Mouse (Mus musculus): ENCODE results near the gene Atxn1. TPM values are rescaled to one million over a fixed set of nuclear protein-coding genes. Genes with fewer than 3 reads are reported as not detected.
A peak's percentile ranks its signal among the peaks of the same experiment; 100 is the strongest.

Atxn1 gene
- polyA plus RNA-seq, 1 experiment = 16.7 TPM

- TF ChIP-seq CTCF (IDR thresholded peaks at IDR 0.05; ENCODE audit: insufficient read depth, low read length) (no peak), POLR2A (IDR thresholded peaks at IDR 0.05; ENCODE audit: borderline replicate concordance, extremely low read depth, low read depth, low read length) (no peak)
- H3K4me1 ChIP-seq (ENCODE audit: control insufficient read depth, insufficient read depth, low read length) = peaks cover 3% of the 10 kb centered on the region
- DNase-seq = no peak
- H3K4me3 ChIP-seq (replicated peaks; ENCODE audit: extremely low read depth, low read depth, low read length) = no peak overlapping the region
- 60% methylated on average over 6 of the region's 6 CpGs for WGBS
Measured at GRCm38 (mm10) chr13:45796286-45796685, 168.5 kb downstream of the Atxn1 start.

GRCm38 (mm10) chr13:45793796-45794195 is 171.0 kb downstream of the Atxn1 start:
- H3K4me1 ChIP-seq (ENCODE audit: control insufficient read depth, insufficient read depth, low read length) = peaks cover 3% of the 10 kb centered on the region
- H3K4me3 ChIP-seq (replicated peaks; ENCODE audit: extremely low read depth, low read depth, low read length) = peak overlapping the region; percentile 26
- 44% methylated on average over 3 of the region's 3 CpGs for WGBS
- DNase-seq = no peak
- TF ChIP-seq CTCF (IDR thresholded peaks at IDR 0.05; ENCODE audit: insufficient read depth, low read length) (no peak), POLR2A (IDR thresholded peaks at IDR 0.05; ENCODE audit: borderline replicate concordance, extremely low read depth, low read depth, low read length) (no peak)

GRCm38 (mm10) chr13:45786409-45786808 is 178.4 kb downstream of the Atxn1 start:
- DNase-seq = no peak
- Histone ChIP-seq H3K4me3 (replicated peaks; ENCODE audit: extremely low read depth, low read depth, low read length) (no peak overlapping the region), H3K4me1 (ENCODE audit: control insufficient read depth, insufficient read depth, low read length) (no peaks in the 10 kb centered on the region)
- TF ChIP-seq CTCF (IDR thresholded peaks at IDR 0.05; ENCODE audit: insufficient read depth, low read length) = no peak
- TF ChIP-seq POLR2A (IDR thresholded peaks at IDR 0.05; ENCODE audit: borderline replicate concordance, extremely low read depth, low read depth, low read length) = no peak
- WGBS = 86% methylated on average over 7 of the region's 7 CpGs

- no peak overlapping the region for H3K4me3 ChIP-seq (replicated peaks; ENCODE audit: extremely low read depth, low read depth, low read length)
- TF ChIP-seq POLR2A (IDR thresholded peaks at IDR 0.05; ENCODE audit: borderline replicate concordance, extremely low read depth, low read depth, low read length) (no peak), CTCF (IDR thresholded peaks at IDR 0.05; ENCODE audit: insufficient read depth, low read length) (no peak)
- WGBS = 69% methylated on average over 10 of the region's 10 CpGs
- no peak for DNase-seq
- no peaks in the 10 kb centered on the region for H3K4me1 ChIP-seq (ENCODE audit: control insufficient read depth, insufficient read depth, low read length)
Measured at GRCm38 (mm10) chr13:45783681-45784080, 181.1 kb downstream of the Atxn1 start.

- no peak for DNase-seq
- Histone ChIP-seq H3K4me1 (ENCODE audit: control insufficient read depth, insufficient read depth, low read length) (no peaks in the 10 kb centered on the region), H3K4me3 (replicated peaks; ENCODE audit: extremely low read depth, low read depth, low read length) (no peak overlapping the region)
- TF ChIP-seq POLR2A (IDR thresholded peaks at IDR 0.05; ENCODE audit: borderline replicate concordance, extremely low read depth, low read depth, low read length) (no peak), CTCF (IDR thresholded peaks at IDR 0.05; ENCODE audit: insufficient read depth, low read length) (peak; percentile 41; the same call in 1 of the 2 replicates)
- 90% methylated on average over 5 of the region's 5 CpGs for WGBS
Measured at GRCm38 (mm10) chr13:45778750-45779149, 186.1 kb downstream of the Atxn1 start.

GRCm38 (mm10) chr13:45778171-45778570 is 186.6 kb downstream of the Atxn1 start:
- Histone ChIP-seq H3K4me1 (ENCODE audit: control insufficient read depth, insufficient read depth, low read length) (no peaks in the 10 kb centered on the region), H3K4me3 (replicated peaks; ENCODE audit: extremely low read depth, low read depth, low read length) (no peak overlapping the region)
- TF ChIP-seq CTCF (IDR thresholded peaks at IDR 0.05; ENCODE audit: insufficient read depth, low read length) = no peak
- DNase-seq = no peak
- WGBS = 46% methylated on average over 9 of the region's 9 CpGs

GRCm38 (mm10) chr13:45775516-45775915 is 189.3 kb downstream of the Atxn1 start:
- WGBS = 92% methylated on average over 1 of the region's 1 CpGs
- TF ChIP-seq CTCF (IDR thresholded peaks at IDR 0.05; ENCODE audit: insufficient read depth, low read length) (no peak), POLR2A (IDR thresholded peaks at IDR 0.05; ENCODE audit: borderline replicate concordance, extremely low read depth, low read depth, low read length) (no peak)

GRCm38 (mm10) chr13:45773381-45774168 is 191.2 kb downstream of the Atxn1 start:
- 82% methylated on average over 21 of the region's 21 CpGs for WGBS
- TF ChIP-seq POLR2A (IDR thresholded peaks at IDR 0.05; ENCODE audit: borderline replicate concordance, extremely low read depth, low read depth, low read length) (no peak), CTCF (IDR thresholded peaks at IDR 0.05; ENCODE audit: insufficient read depth, low read length) (no peak)
- Histone ChIP-seq H3K4me3 (replicated peaks; ENCODE audit: extremely low read depth, low read depth, low read length) (no peak overlapping the region), H3K4me1 (ENCODE audit: control insufficient read depth, insufficient read depth, low read length) (no peaks in the 10 kb centered on the region)
- DNase-seq = no peak

More at GRCm38 (mm10) chr13:45775516-45775915, 189.3 kb downstream of the Atxn1 start:
- Histone ChIP-seq H3K4me3 (replicated peaks; ENCODE audit: extremely low read depth, low read depth, low read length) (no peak overlapping the region), H3K4me1 (ENCODE audit: control insufficient read depth, insufficient read depth, low read length) (no peaks in the 10 kb centered on the region)
- no peak for DNase-seq

- no peak for DNase-seq
- 93% methylated on average over 11 of the region's 11 CpGs for WGBS
- TF ChIP-seq POLR2A (IDR thresholded peaks at IDR 0.05; ENCODE audit: borderline replicate concordance, extremely low read depth, low read depth, low read length) (no peak), CTCF (IDR thresholded peaks at IDR 0.05; ENCODE audit: insufficient read depth, low read length) (no peak)
- no peaks in the 10 kb centered on the region for H3K4me1 ChIP-seq (ENCODE audit: control insufficient read depth, insufficient read depth, low read length)
- H3K4me3 ChIP-seq (replicated peaks; ENCODE audit: extremely low read depth, low read depth, low read length) = no peak overlapping the region
Measured at GRCm38 (mm10) chr13:45769757-45770156, 195.1 kb downstream of the Atxn1 start.

GRCm38 (mm10) chr13:45768250-45768649 is 196.6 kb downstream of the Atxn1 start:
- 92% methylated on average over 3 of the region's 3 CpGs for WGBS
- TF ChIP-seq POLR2A (IDR thresholded peaks at IDR 0.05; ENCODE audit: borderline replicate concordance, extremely low read depth, low read depth, low read length) = no peak
- TF ChIP-seq CTCF (IDR thresholded peaks at IDR 0.05; ENCODE audit: insufficient read depth, low read length) = no peak
- no peak for DNase-seq
- Histone ChIP-seq H3K4me1 (ENCODE audit: control insufficient read depth, insufficient read depth, low read length) (no peaks in the 10 kb centered on the region), H3K4me3 (replicated peaks; ENCODE audit: extremely low read depth, low read depth, low read length) (no peak overlapping the region)

Data from lung, adult 2 months (tissue).